Mouse (Mus musculus) kidney, postnatal 25 days (tissue): ENCODE measurements around the gene Gfpt2.
"Not testable (repeated sequence)": the region's sequence is repeated elsewhere in the genome, so short reads cannot be mapped to it uniquely, and the experiment has no call there.

Experiments used
- DNase-seq, 2 experiments: peaks; one replicate each; pipeline ENCODE4 v3.0.0; 2021; ENCODE audit warnings: mixed read lengths in 2 of 2

Gfpt2 gene

GRCm38 (mm10) chr11:49793619-49794341 lies at the start of gene Gfpt2:
Gene Gfpt2 (plus strand): TSS chr11:49794178.
- DNase-seq = peak; percentile 63 to 87

DNA sequence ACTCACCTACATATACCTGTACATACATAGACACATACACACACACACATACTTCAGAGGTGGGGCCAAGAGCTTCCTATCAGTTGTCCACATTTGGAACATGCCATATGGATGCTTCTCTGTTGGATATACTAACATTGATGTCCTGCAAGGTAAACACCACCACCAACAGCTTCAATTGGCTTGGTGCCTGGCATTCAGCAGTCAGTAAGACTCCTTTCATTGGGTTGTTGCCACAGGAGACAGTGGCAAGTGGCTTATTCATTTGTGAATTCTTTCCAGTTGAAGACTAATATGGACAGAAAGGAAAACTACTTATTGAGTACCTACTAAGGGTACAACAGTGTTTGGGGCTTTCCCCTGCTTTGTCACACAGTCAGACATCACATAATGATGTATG lies 49.0 kb upstream of the Gfpt2 start:
- DNase-seq = no peak

GRCm38 (mm10) chr11:49745839-49746238 lies 48.1 kb upstream of the Gfpt2 start:
- DNase-seq = no peak

GRCm38 (mm10) chr11:49746756-49747155 lies 47.2 kb upstream of the Gfpt2 start:
- no peak for DNase-seq

- DNase-seq = peak; percentile 40 to 72
Observed at GRCm38 (mm10) chr11:49754958-49755665, 38.9 kb upstream of the Gfpt2 start.

DNA sequence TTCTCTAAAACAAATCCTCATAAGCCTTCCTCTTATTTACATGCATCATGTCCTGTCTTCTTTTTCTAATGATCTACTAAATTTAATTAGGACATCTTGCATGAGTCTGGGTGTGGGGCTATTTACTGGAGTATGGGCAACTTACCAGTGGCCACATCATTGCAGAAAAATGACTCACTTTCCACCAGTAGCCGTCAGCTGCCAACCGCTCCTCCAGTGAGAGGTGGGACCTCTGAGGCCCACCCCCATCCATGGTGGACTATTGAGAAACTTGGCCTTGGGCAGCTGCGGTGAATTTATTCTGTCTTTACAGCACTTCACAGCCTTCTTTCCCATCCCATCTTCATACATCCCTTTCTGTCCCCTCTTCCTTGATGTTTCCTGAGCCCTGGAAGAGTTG lies 35.9 kb upstream of the Gfpt2 start:
- DNase-seq = no peak

GRCm38 (mm10) chr11:49761130-49761529 lies 32.8 kb upstream of the Gfpt2 start:
- no peak for DNase-seq

GRCm38 (mm10) chr11:49763555-49763954 lies 30.4 kb upstream of the Gfpt2 start:
- no peak for DNase-seq

GRCm38 (mm10) chr11:49764023-49764422 lies 30.0 kb upstream of the Gfpt2 start:
- DNase-seq = peak; percentile 12 to 48

- peak; percentile 81 to 92 for DNase-seq
Observed at GRCm38 (mm10) chr11:49764639-49765299, 29.2 kb upstream of the Gfpt2 start.

DNA sequence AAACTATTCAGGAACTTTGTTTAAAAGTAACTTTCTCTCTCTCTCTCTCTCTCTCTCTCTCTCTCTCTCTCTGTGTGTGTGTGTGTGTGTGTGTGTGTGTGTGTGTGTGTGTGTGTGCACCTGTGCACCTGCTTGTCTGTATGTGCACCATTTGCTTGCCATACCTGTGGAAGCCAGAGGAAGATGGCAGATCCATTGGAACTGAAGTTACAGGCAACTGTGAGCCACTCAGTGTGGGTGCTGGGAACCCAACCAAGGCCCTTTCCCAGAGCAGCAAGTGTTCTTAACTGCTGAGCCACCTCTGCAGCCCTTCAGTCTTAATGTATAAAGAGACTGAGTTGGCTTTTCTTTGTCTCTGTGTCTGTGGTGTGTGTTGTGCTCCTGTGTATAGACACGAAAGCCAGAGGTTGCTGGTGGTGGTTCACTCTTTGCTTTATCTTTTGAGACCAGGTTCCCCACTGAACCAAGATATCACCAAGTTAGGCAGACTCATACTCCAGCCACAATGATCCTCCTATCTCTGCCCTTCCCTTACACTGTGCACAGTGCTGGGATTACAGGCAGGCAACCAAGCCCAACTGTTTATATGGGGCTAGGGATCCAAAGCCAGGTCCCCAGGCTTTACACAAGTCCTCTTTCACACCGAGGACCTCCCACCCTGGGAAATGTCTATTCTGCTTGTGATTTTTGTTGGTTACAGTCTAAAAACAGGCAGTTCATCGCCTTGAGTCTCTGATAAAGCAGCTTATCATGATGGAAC lies 28.4 kb upstream of the Gfpt2 start:
- DNase-seq = no peak

DNA sequence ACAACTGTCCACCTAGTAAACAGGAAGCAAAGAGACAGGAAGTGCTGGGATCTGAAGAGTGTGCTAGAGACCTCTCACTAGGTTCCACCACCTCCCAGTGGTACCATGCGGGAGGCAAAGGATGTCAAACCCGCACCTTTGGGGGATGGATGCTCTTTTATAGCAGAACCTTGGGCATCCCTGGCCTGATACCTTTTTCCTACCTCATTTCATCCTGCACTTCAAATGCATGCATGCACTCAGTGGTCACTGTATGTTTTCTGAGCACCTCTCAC lies 27.9 kb upstream of the Gfpt2 start:
- DNase-seq = no peak

DNA sequence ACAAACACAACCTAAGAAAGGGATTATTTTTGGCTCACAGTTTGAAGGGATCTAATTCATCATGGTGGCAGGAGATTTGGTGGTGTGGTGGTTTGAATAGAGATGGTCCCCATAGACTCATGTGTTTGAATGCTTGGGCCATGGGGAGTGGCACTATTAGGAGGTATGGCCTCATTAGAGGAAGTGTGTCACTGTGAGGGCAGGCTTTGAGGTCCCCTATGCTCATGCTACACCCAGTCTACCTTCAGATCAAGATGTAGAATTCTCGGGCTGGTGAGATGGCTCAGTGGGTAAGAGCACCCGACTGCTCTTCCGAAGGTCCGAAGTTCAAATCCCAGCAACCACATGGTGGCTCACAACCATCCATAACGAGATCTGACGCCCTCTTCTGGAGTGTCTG lies 26.5 kb upstream of the Gfpt2 start:
- not testable (repeated sequence) for DNase-seq

GRCm38 (mm10) chr11:49768781-49769180 lies 25.2 kb upstream of the Gfpt2 start:
- no peak for DNase-seq

- no peak for DNase-seq
Observed at GRCm38 (mm10) chr11:49770676-49771550, 23.1 kb upstream of the Gfpt2 start.

DNA sequence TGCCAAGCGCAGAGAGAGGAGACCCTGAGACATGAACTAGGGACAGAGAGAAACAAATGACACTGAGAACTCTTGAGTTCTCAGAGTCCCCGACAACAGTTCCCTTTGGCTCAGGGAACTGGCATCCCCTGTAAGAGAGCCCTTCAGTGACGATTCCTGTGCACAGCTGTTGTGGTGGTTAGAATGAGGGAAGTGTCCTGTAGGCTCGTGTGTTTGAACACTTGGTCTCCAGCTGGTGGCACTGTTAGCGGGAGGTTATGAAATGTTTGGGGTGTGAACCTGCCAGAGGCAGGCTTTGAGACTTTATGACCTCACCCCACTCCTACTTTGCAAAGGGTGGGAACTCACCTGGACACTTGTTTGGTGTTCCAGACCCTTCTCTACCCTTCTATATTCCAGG lies 21.7 kb upstream of the Gfpt2 start:
- no peak for DNase-seq

DNA sequence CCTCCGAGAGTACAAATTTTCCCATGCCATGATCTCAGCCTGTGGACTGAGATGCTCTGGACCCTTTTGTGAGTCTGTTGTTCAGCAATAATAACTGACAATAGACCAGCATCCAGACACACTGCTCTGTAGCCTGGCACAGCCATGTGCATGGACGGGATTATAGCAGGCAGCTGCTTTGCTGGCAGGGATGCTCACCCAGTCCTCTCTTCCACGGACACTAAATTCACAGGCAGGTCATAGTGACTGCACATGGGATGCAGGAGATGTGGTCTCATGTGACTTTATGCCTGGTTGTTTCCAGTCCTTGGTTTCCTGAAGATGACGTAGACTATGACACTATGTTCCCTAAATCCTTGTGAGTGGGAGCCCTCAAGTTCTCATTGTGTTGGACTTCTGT lies 19.1 kb upstream of the Gfpt2 start:
- DNase-seq = no peak

- no peak for DNase-seq
Observed at GRCm38 (mm10) chr11:49778844-49779243, 15.1 kb upstream of the Gfpt2 start.

- no peak for DNase-seq
Observed at GRCm38 (mm10) chr11:49780161-49780817, 13.7 kb upstream of the Gfpt2 start.

GRCm38 (mm10) chr11:49781833-49782399 lies 12.1 kb upstream of the Gfpt2 start:
- no peak for DNase-seq

DNA sequence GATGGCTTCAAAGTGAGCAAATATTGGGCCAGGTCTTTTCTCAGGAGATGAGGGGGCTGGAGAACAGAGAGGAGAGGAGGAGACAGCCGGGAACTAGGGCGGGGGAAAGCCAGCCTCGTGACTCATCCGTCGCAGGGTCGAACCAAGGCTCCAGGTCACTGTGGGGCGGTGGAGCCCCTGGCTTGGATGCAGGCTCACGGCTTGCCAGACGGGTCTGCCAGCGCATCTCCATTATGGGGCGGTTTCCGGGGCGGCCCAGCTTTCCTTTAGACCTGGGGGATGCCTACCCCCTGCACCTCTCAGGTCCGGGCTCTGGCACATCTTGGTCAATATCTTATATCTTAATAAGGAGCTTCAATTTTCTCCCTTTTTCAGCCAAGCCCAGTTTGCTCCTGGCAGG lies 847 bp upstream of the Gfpt2 start:
- no peak for DNase-seq
